Mouse (Mus musculus): ENCODE data around the gene Ankfy1. TPM values are rescaled to one million over a fixed set of nuclear protein-coding genes. Genes with fewer than 3 reads are reported as not detected.
"Not testable (repeated sequence)": the region's sequence is repeated elsewhere in the genome, so short reads cannot be mapped to it uniquely, and the experiment has no call there.

The Ankfy1 gene
- polyA plus RNA-seq, 1 experiment from 2014 or later, result 5.0 TPM

DNA sequence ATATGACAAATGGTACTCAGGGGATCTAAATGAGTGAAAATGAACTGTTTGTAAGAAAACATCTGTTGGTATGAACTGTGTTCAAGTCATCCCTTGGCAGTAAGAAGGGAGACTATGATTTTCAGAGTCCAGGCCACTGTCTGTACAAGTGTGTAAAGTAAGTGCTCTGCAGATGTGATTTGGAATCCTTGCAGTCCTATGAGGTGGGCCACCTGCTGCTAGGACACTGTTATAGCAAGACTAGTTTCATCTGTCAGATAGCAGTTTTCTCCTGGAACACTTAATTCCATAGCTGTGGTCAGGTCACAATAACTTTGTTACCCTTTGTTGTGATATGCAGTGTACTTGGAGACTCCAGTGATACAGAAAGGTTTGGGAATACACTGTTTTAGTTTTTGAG, 36.2 kb downstream of the Ankfy1 start:
- peaks cover 56% of the 10 kb centered on the region for H3K36me3 ChIP-seq (replicated peaks; ENCODE audit: insufficient read depth, low read length)
- no peak overlapping the region for H3K27ac ChIP-seq (ENCODE audit: low read depth)

DNA sequence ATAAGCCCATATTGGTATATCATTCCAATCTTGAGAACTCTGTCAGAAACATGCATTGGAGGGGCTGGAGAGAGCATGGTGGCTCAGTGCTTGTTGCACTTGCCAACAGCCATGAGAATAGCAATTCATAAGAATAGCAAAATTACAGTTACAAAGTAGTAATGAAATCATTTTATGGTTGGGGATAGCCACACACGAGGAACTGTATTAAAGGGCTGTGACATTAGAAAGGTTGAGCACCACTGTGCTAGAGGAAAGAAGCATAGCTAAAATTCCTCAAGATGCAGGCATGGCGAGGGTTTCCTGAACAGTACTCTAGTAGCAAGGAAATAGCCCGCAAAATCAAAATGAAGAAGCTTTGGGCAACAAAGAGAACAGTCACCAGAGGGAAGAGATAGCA, 43.9 kb downstream of the Ankfy1 start:
- H3K36me3 ChIP-seq (replicated peaks; ENCODE audit: insufficient read depth, low read length), result peaks cover 65% of the 10 kb centered on the region
- no peak for TF ChIP-seq CTCF (IDR thresholded peaks at IDR 0.05; ENCODE audit: low read depth)
- no peak for TF ChIP-seq EP300 (IDR thresholded peaks at IDR 0.05; ENCODE audit: low read depth)
- 82% methylated on average over 3 of the region's 3 CpGs for WGBS (ENCODE audit: insufficient replicate concordance)

More for the DNA sequence above, 36.2 kb downstream of the Ankfy1 start:
- Histone ChIP-seq H3K9ac (replicated peaks) (no peak overlapping the region), H3K4me2 (ENCODE audit: low read depth, low read length) (no peak overlapping the region), H3K4me3 (ENCODE audit: low read depth, low read length) (no peak overlapping the region), H3K9me3 (ENCODE audit: low read length) (no peaks in the 10 kb centered on the region), H3K4me1 (ENCODE audit: insufficient read depth) (no peaks in the 10 kb centered on the region), H3K27me3 (ENCODE audit: insufficient read depth, low read length) (no peaks in the 10 kb centered on the region)
- TF ChIP-seq EP300 (IDR thresholded peaks at IDR 0.05; ENCODE audit: low read depth) (no peak), CTCF (IDR thresholded peaks at IDR 0.05; ENCODE audit: low read depth) (peak; percentile 64)
- ATAC-seq (no peak), DNase-seq (no peak)

DNA sequence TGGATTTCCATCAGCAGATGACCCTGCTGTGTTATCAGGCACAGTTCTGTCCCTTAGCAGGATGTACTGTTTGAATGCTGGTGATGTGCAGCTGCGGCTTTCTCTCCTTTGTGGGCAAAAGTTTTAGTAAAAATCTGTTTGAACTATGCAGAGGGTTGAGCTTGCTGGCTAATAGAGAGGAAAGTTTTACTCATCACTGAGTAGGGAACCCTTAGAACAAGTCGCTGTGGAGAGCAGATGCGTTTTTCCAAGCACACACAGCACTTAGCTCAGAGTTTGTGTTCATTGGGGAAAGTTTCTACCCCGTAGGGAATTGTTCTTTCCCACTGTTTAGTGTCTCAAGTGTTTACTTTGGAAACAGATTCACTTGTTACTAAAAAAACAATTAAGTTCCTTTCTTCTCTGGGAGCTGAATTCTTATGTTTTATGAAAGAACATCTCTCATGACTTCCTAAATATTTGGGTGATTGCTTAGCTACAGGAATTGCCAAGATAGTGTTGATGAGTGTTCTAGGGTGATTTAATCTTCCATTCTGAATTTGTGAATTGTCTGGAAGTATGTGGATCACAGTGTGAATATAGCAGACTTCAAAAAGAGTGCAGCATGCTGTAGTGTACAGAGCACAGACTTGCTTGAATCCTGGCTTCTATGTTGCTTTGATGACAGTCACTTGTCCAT, 45.2 kb downstream of the Ankfy1 start:
- 83% methylated on average over 4 of the region's 4 CpGs for whole genome bisulfite sequencing (ENCODE audit: insufficient replicate concordance)
- H3K4me3 ChIP-seq (ENCODE audit: low read depth, low read length), result no peak overlapping the region
- H3K4me1 ChIP-seq (ENCODE audit: insufficient read depth), result no peaks in the 10 kb centered on the region
- DNase-seq (no peak), ATAC-seq (no peak)
- H3K9ac ChIP-seq (replicated peaks), result no peak overlapping the region
- H3K9me3 ChIP-seq (ENCODE audit: low read length), result no peaks in the 10 kb centered on the region
- H3K27ac ChIP-seq (ENCODE audit: low read depth), result no peak overlapping the region
- H3K4me2 ChIP-seq (ENCODE audit: low read depth, low read length), result no peak overlapping the region
- H3K36me3 ChIP-seq (replicated peaks; ENCODE audit: insufficient read depth, low read length), result peaks cover 57% of the 10 kb centered on the region
- no peaks in the 10 kb centered on the region for H3K27me3 ChIP-seq (ENCODE audit: insufficient read depth, low read length)
- TF ChIP-seq EP300 (IDR thresholded peaks at IDR 0.05; ENCODE audit: low read depth) (no peak), CTCF (IDR thresholded peaks at IDR 0.05; ENCODE audit: low read depth) (no peak)

More for the DNA sequence above, 43.9 kb downstream of the Ankfy1 start:
- no peak for ATAC-seq
- Histone ChIP-seq H3K9ac (replicated peaks) (no peak overlapping the region), H3K4me1 (ENCODE audit: insufficient read depth) (no peaks in the 10 kb centered on the region), H3K27ac (ENCODE audit: low read depth) (no peak overlapping the region), H3K9me3 (ENCODE audit: low read length) (no peaks in the 10 kb centered on the region), H3K4me2 (ENCODE audit: low read depth, low read length) (no peak overlapping the region), H3K4me3 (ENCODE audit: low read depth, low read length) (no peak overlapping the region), H3K27me3 (ENCODE audit: insufficient read depth, low read length) (no peaks in the 10 kb centered on the region)
- DNase-seq, result no peak

DNA sequence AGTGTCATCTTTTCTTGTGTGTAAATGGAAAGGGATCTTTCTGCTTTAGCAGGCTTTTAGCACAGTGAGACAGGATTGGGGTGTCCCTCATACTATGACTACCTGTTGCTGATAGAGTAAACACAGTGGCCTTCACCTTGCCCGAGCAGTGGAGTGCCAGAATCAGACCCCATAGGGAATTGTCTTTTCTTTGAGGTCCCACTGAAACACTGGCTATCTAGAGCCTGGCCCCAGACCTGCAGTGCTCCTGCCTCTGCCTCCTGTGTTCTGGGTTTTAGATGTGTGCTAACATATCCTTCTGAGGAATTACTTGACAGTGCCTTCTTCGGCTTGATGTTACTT, 45.7 kb downstream of the Ankfy1 start:
- H3K36me3 ChIP-seq (replicated peaks; ENCODE audit: insufficient read depth, low read length), result peaks cover 56% of the 10 kb centered on the region
- H3K4me2 ChIP-seq (ENCODE audit: low read depth, low read length), result no peak overlapping the region
- no peaks in the 10 kb centered on the region for H3K27me3 ChIP-seq (ENCODE audit: insufficient read depth, low read length)
- H3K4me3 ChIP-seq (ENCODE audit: low read depth, low read length), result no peak overlapping the region
- no peaks in the 10 kb centered on the region for H3K9me3 ChIP-seq (ENCODE audit: low read length)
- no peak for TF ChIP-seq CTCF (IDR thresholded peaks at IDR 0.05; ENCODE audit: low read depth)
- no peak for TF ChIP-seq EP300 (IDR thresholded peaks at IDR 0.05; ENCODE audit: low read depth)
- DNase-seq (no peak), ATAC-seq (no peak)
- no peak overlapping the region for H3K27ac ChIP-seq (ENCODE audit: low read depth)
- H3K4me1 ChIP-seq (ENCODE audit: insufficient read depth), result no peaks in the 10 kb centered on the region
- 74% methylated on average over 2 of the region's 2 CpGs for WGBS (ENCODE audit: insufficient replicate concordance)
- H3K9ac ChIP-seq (replicated peaks), result no peak overlapping the region

DNA sequence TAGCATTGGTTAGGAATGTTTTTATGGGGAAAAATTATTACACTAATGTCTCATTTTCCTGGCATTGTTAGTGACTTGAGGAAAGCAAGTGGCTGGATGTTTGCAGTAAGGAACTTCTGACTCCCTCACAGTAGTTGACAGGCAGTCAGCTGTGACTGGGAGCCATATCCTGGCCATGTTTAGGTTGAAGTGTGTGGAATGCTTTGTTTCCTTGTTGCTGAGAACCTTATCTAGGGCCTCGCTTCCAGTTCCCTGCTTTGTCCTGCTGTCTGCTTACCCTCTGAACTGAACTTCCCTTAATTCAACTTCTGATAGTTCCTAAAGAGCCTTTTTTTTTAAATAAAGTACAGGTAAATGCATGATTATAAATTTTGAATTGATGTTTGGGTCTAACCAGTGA, 46.5 kb downstream of the Ankfy1 start:
- H3K4me2 ChIP-seq (ENCODE audit: low read depth, low read length), result no peak overlapping the region
- no peak overlapping the region for H3K27ac ChIP-seq (ENCODE audit: low read depth)
- no peak overlapping the region for H3K9ac ChIP-seq (replicated peaks)
- TF ChIP-seq EP300 (IDR thresholded peaks at IDR 0.05; ENCODE audit: low read depth) (no peak), CTCF (IDR thresholded peaks at IDR 0.05; ENCODE audit: low read depth) (no peak)
- no peak overlapping the region for H3K4me3 ChIP-seq (ENCODE audit: low read depth, low read length)
- H3K4me1 ChIP-seq (ENCODE audit: insufficient read depth), result no peaks in the 10 kb centered on the region
- ATAC-seq, result no peak
- H3K36me3 ChIP-seq (replicated peaks; ENCODE audit: insufficient read depth, low read length), result peaks cover 49% of the 10 kb centered on the region
- H3K27me3 ChIP-seq (ENCODE audit: insufficient read depth, low read length), result no peaks in the 10 kb centered on the region
- H3K9me3 ChIP-seq (ENCODE audit: low read length), result no peaks in the 10 kb centered on the region
- no peak for DNase-seq
- 56% methylated on average over 1 of the region's 1 CpGs for WGBS (ENCODE audit: insufficient replicate concordance)

DNA sequence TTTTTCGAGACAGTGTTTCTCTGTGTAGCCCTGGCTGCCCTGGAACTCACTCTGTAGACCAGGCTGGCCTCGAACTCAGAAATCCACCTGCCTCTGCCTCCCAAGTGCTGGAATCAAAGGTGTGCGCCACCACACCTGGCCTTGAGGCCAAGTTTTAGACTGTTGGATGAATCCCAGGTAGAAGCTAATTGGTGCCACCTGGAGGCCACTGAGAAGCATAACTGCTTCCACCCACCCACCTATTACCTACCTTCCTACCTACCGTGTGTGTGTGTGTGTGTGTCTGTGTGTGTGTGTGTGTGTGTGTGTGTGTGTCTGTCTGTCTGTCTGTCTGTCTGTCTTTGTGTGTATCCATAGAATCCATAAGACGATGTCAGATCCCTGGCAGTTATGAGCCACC, 47.7 kb downstream of the Ankfy1 start:
- 87% methylated on average over 5 of the region's 5 CpGs for WGBS (ENCODE audit: insufficient replicate concordance)
- peaks cover 41% of the 10 kb centered on the region for H3K36me3 ChIP-seq (replicated peaks; ENCODE audit: insufficient read depth, low read length)

More for the DNA sequence above, 47.7 kb downstream of the Ankfy1 start:
- not testable (repeated sequence) for DNase-seq; ATAC-seq; H3K4me1 ChIP-seq (ENCODE audit: insufficient read depth); H3K9ac ChIP-seq (replicated peaks); H3K27me3 ChIP-seq (ENCODE audit: insufficient read depth, low read length); H3K27ac ChIP-seq (ENCODE audit: low read depth); H3K9me3 ChIP-seq (ENCODE audit: low read length); H3K4me3 ChIP-seq (ENCODE audit: low read depth, low read length); H3K4me2 ChIP-seq (ENCODE audit: low read depth, low read length)
- TF ChIP-seq CTCF (IDR thresholded peaks at IDR 0.05; ENCODE audit: low read depth), result peak; percentile 59
